Mouse (Mus musculus) heart, adult 2 months (tissue): ENCODE data around the gene Wdhd1.

Source experiments
- CTCF ChIP-seq: fragments of 200-600 bp; IDR thresholded peaks from 2 replicates; pipeline ENCODE4 v1.8.1; 2022; ENCODE audit warnings: antibody characterized with exemption, mild to moderate bottlenecking, moderate library complexity
- EP300 ChIP-seq: fragments of 200-500 bp; IDR thresholded peaks from 2 replicates; pipeline ENCODE4 v1.6.1; 2011; ENCODE audit warnings: low read depth, low read length, control low read depth; ENCODE audit not compliant: insufficient read depth
- POLR2A ChIP-seq: fragments of 200-500 bp; IDR thresholded peaks from 2 replicates; pipeline ENCODE4 v1.6.1; 2011; ENCODE audit warnings: mild to moderate bottlenecking, low read depth, low read length, control low read depth; ENCODE audit not compliant: insufficient read depth

GRCm38 (mm10) chr14:47309061-47309460 lies 32.4 kb upstream of the Wdhd1 start:
- TF ChIP-seq CTCF (no peak), POLR2A (no peak), EP300 (no peak)
